Mouse (Mus musculus) testis, adult 2 months (tissue): ENCODE data around the gene Tbx2. TPM values are rescaled to one million over a fixed set of nuclear protein-coding genes. Genes with fewer than 3 reads are reported as not detected.

ENCODE experiments used
- H3K27ac ChIP-seq: fragments of 200-500 bp; 2 replicates; pipeline ENCODE4 v1.5.1; 2012; ENCODE audit warnings: low read depth, low read length; ENCODE audit not compliant: control insufficient read depth, insufficient read depth
- H3K27me3 ChIP-seq: fragments of 200-500 bp; 2 replicates; pipeline ENCODE4 v1.6.1; 2012; ENCODE audit warnings: mild to moderate bottlenecking, low read length, moderate library complexity; ENCODE audit not compliant: control insufficient read depth, insufficient read depth
- H3K36me3 ChIP-seq: fragments of 200-500 bp; 2 replicates; pipeline ENCODE4 v1.6.1; 2012; ENCODE audit warnings: mild to moderate bottlenecking, low read length; ENCODE audit not compliant: control insufficient read depth, insufficient read depth
- H3K4me1 ChIP-seq: fragments of 200-500 bp; 2 replicates; pipeline ENCODE4 v1.6.1; 2012; ENCODE audit warnings: low read length; ENCODE audit not compliant: control insufficient read depth, insufficient read depth
- H3K4me3 ChIP-seq: fragments of 200-500 bp; 2 replicates; pipeline ENCODE4 v1.5.1; 2012; ENCODE audit warnings: low read depth, mild to moderate bottlenecking, low read length, moderate library complexity, mixed read lengths; ENCODE audit not compliant: control insufficient read depth
- CTCF ChIP-seq: fragments of 200-500 bp; IDR thresholded peaks from 2 replicates; pipeline ENCODE4 v1.5.1; 2012; ENCODE audit warnings: low read depth, mild to moderate bottlenecking, inconsistent platforms, low read length, moderate library complexity; ENCODE audit not compliant: control insufficient read depth, insufficient read depth, insufficient replicate concordance
- POLR2A ChIP-seq: fragments of 200-500 bp; IDR thresholded peaks from 2 replicates; pipeline ENCODE4 v1.6.1; 2012; ENCODE audit warnings: low read depth, mild to moderate bottlenecking, inconsistent platforms, low read length, moderate library complexity; ENCODE audit not compliant: control insufficient read depth
- polyA plus RNA-seq: library from polyadenylated mRNA; depleted of rRNA; stranded (reverse); fragments of >200 nt; gene quantifications from 2 replicates; pipeline ENCODE4 v1.2.3, GENCODE M21; 2012

Gene Tbx2
- polyA plus RNA-seq, 1 experiment: 2.3 TPM

- TF ChIP-seq CTCF (peak; percentile 85), POLR2A (no peak)
- Histone ChIP-seq H3K27ac (no peak overlapping the region), H3K4me1 (peaks cover 67% of the 10 kb centered on the region), H3K27me3 (peaks cover 5% of the 10 kb centered on the region), H3K4me3 (peak overlapping the region; percentile 74), H3K36me3 (no peaks in the 10 kb centered on the region)
Measured at GRCm38 (mm10) chr11:85841980-85842379, 9.6 kb downstream of the Tbx2 start.

GRCm38 (mm10) chr11:85842596-85843346 lies 10.4 kb downstream of the Tbx2 start:
- peak overlapping the region; percentile 93 for H3K4me3 ChIP-seq
- TF ChIP-seq POLR2A (peak; percentile 27; the same call in 1 of the 2 replicates), CTCF (no peak; the same call in 1 of the 2 replicates)
- H3K27ac ChIP-seq: no peak overlapping the region; the same call in 1 of the 2 replicates
- peaks cover 63% of the 10 kb centered on the region for H3K4me1 ChIP-seq
- H3K36me3 ChIP-seq: no peaks in the 10 kb centered on the region
- H3K27me3 ChIP-seq: peaks cover 3% of the 10 kb centered on the region

- H3K36me3 ChIP-seq: no peaks in the 10 kb centered on the region
- no peak; the same call in 1 of the 2 replicates for TF ChIP-seq POLR2A
- peak; percentile 64 for TF ChIP-seq CTCF
- H3K27me3 ChIP-seq: peaks cover 3% of the 10 kb centered on the region
- H3K4me1 ChIP-seq: peaks cover 61% of the 10 kb centered on the region
- peak overlapping the region; percentile 29; the same call in 1 of the 2 replicates for H3K27ac ChIP-seq
- peak overlapping the region; percentile 93 for H3K4me3 ChIP-seq
Measured at GRCm38 (mm10) chr11:85843347-85843692, 11.0 kb downstream of the Tbx2 start.

DNA sequence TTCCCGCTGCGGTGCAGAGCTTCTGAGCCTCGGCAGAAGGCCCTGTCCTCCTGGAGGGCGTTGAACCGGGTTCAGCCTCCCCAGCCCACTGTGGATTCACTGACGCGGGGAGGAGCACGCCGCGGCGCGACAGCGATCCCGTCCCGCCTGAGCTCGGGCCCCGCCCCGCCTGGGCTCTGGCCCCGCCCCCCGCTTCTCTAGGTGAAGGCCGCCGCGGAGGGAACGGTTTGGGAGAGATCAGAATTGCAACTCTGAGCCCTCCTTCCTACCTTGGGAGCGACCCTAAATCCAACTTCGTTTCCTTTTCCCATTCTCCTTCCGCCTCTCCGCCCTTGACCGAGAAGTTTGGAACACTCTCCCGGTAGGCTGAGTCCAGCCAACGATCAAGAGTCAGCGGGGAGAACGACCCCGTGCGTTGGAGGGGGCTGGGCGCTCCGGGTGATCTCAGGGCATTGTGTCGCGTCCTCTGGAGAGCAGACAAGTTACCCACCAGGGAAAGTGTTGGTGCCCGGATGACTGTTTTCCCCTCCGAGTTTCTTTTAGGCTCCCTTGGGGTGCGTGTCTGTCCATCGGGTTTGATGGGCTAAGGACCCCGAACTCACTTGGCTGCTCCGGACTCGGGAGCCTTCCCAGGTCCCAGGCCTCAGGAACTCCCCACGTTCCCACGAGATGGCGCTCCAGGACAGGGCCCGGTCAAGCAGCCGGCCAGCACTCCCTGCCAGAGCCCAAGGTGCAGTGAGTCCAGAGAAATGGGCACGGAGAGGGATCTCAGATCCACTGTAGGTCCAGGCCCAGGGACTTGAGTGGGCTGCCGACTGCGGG lies 12.0 kb downstream of the Tbx2 start:
- TF ChIP-seq CTCF (peak; percentile 61; the same call in 1 of the 2 replicates), POLR2A (peak; percentile 21)
- Histone ChIP-seq H3K4me1 (peaks cover 70% of the 10 kb centered on the region), H3K27me3 (peaks cover 3% of the 10 kb centered on the region), H3K36me3 (no peaks in the 10 kb centered on the region), H3K4me3 (peak overlapping the region; percentile 93), H3K27ac (peak overlapping the region; percentile 87)

DNA sequence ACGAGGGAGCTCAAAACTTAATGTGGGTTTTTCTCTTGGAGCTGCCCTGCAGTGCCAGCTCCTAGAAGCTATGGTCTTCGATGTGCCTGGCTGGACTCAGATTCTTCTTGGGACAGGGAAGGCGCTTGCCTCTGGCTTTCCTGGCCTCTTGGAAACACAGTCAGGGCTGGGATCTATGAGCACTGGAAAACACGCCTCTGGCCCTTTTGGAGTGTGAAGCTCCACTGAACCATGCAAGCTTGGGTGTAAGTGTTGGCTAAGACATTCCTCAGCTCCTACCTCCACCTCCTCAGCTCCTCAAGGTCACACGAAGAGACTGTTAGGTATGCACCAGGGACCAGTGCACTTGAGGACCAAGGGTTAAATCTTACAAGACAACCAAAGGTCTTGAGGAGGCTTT lies 12.6 kb downstream of the Tbx2 start:
- H3K4me1 ChIP-seq: peaks cover 68% of the 10 kb centered on the region

DNA sequence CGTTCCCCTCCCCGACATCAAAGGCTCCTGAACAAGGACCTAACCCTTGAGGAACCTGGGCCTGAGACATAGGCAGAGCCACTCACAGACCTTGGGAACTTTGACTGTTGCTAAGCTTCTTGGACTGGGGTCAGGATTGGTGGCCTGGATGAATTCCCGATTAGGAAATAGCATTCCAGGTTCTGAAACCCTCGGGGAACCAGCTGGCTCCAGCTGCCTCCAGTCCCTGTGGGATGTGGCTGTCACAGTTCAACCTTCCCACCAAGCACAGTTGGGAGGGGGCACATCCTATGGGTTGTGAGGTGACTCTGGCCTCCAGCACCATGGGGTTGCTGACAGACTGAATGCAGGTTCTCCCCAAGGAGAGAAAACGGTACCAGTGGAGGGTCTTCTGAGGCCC lies 13.6 kb downstream of the Tbx2 start:
- Histone ChIP-seq H3K4me1 (peaks cover 65% of the 10 kb centered on the region), H3K4me3 (no peak overlapping the region), H3K27me3 (no peaks in the 10 kb centered on the region), H3K36me3 (no peaks in the 10 kb centered on the region), H3K27ac (0 out of 2 replicates have a peak overlapping the region, but pooled peaks have one; percentile 14)
- TF ChIP-seq POLR2A: no peak

More for the DNA sequence above, 12.6 kb downstream of the Tbx2 start:
- Histone ChIP-seq H3K27ac (peak overlapping the region; percentile 87), H3K27me3 (peaks cover 3% of the 10 kb centered on the region), H3K36me3 (no peaks in the 10 kb centered on the region), H3K4me3 (peak overlapping the region; percentile 93)
- no peak for TF ChIP-seq POLR2A
- no peak for TF ChIP-seq CTCF

- H3K36me3 ChIP-seq: no peaks in the 10 kb centered on the region
- no peaks in the 10 kb centered on the region for H3K27me3 ChIP-seq
- no peak for TF ChIP-seq POLR2A
- TF ChIP-seq CTCF: no peak
- no peak overlapping the region for H3K4me3 ChIP-seq
- peaks cover 61% of the 10 kb centered on the region for H3K4me1 ChIP-seq
- H3K27ac ChIP-seq: no peak overlapping the region
Measured at GRCm38 (mm10) chr11:85846509-85846908, 14.2 kb downstream of the Tbx2 start.
